Mouse (Mus musculus): ENCODE measurements around the gene Zfp715.

- TF ChIP-seq CTCF (IDR thresholded peaks at IDR 0.05; ENCODE audit: low read depth, low read length): no peak
- TF ChIP-seq POLR2A (IDR thresholded peaks at IDR 0.05; ENCODE audit: borderline replicate concordance, low read depth, low read length): no peak
Measured at GRCm38 (mm10) chr7:43326223-43326780, 13.2 kb upstream of the Zfp715 start.

Data from bone marrow macrophage, adult 2 months (primary cell).